Mouse (Mus musculus) gastrocnemius, postnatal 25 days (tissue): Measurements from ENCODE around the gene Nfic. TPM values are rescaled to one million over a fixed set of nuclear protein-coding genes. Genes with fewer than 3 reads are reported as not detected.

ENCODE experiments used
- DNase-seq: peaks from one replicate; pipeline ENCODE4 v3.0.0; 2022
- microRNA-seq, 2 experiments: library from miRNA; unstranded; fragments of <30 nt; microRNA quantifications; one replicate each; pipeline ENCODE4 v1.2.0; 2021; ENCODE audit warnings: borderline replicate concordance in 2 of 2
- total RNA-seq, 2 experiments: library from RNA; stranded (reverse); gene quantifications; 1 replicate in 1 of 2; 2 replicates in 1 of 2; pipeline ENCODE4 v1.2.3; 2021

Nfic gene
- total RNA-seq, 2 experiments from 2014 or later, result 215 to 268 TPM

DNA sequence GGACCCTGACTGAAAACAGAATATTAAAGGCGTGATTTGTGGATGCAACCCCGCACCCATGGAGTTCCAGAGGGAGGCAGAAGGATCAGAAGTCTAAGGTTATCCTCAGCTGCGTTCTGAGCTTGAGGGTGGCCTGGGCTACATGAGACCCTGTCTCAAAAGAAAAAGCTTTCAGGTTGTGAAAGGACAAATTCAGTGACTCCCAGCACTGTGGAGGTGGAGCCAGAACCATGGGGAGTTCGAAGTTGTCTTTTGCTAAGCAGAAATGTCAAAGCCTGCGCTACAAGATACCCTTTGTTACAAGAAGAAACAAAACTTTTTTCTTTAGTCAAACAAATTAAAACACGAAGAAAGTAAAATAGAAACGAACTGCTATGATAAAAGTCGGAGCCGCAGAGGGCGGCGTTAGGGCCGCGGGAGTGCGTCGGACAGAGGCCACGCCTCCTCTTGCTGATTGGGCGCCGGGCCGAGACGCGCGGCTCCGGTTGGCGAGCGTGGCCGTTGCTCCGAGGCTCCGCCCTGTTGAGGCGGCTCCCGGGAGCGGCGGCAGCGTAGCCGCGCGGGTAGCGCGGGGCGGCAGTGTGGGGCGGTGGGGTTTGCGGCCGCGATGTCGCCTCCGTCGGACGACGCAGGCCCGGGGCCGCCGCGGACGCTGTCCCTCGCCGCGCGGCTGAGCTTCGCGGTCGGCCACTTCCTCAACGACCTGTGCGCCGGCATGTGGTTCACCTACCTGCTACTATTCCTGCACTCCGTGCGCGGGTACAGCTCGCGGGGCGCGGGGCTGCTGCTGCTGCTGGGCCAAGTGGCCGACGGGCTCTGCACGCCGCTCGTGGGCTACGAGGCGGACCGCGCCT is 98.2 kb downstream of the Nfic start, which contains the start of gene Mfsd12:
Gene Mfsd12, plus strand, starts transcription at position 501 of the 854 bp plus-strand sequence.
- DNase-seq, result peak; percentile 90

- no peak for DNase-seq
These were observed 99.0 kb downstream of the Nfic start for GRCm38 (mm10) chr10:81356352-81356990.

GRCm38 (mm10) chr10:81355533-81355932 is 99.9 kb downstream of the Nfic start:
- no peak for DNase-seq

DNA sequence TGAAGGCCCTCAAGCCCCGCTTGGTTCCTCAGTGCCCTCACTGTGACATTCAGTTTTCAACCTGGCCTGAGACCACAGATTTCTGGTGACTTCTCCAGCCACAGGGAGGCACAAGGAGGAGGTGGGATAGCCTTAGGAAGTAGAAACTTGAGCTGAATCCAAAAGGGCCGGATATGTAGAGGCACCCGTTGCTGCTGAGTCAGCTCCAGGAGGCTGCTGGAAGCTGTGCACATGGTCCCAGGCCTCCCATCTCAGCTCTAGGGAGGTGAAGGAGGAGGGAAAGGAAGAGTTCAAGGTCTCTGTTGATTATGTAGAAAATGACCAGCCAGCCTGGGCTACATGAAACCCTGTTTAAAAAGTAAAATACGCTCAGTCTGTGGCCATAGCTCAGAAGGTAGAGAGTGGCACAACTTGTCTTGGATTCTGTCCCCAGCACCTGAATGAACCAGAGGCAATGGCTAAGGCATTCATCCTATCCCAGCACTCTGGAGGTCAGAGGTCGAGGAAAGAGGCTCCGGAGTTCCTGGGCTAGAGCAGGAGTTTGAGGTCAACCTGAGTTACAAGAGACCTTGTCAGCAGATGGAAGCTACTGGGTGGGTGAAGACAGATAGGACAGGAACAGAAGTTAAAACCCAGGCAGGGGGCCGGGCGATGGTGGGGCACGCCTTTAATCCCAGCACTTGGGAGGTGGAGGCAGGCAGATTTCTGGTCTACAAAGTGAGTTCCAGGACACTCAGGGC is 100.5 kb downstream of the Nfic start:
- no peak for DNase-seq

DNA sequence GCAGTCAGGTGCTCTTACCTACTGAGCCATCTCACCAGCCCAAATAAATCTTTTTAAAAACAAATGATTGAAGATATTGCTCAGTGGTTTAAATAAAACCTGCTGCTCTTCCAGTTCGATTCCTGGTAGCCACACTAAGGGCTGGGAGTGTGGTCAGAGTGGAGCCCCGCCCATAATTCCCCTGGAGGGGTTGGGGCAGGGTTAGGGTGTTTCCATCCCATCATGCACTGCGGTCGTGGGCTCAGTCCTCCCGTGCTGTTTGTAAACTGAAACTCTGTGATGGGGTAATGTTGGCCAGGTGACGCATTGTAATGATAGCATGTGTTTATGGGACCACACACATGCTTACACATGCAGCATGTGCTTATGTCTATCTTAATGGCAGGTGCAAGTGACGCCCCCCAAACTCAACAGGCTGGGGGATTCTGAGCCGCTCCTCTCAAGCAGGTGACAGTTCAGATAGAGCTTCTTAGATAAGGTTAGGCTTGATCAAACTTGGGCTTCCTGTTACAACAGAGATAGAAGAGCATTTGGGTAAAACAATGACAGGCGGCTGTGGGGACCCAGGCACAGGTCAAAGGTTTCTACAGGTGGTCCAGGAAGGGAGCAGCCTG is 103.7 kb downstream of the Nfic start:
- no peak for DNase-seq

GRCm38 (mm10) chr10:81350351-81351063 is 104.9 kb downstream of the Nfic start, which contains the start of gene Hmg20b:
Gene Hmg20b (minus strand): TSS chr10:81350480.
- peak; percentile 99 for DNase-seq

GRCm38 (mm10) chr10:81349961-81350350 is 105.5 kb downstream of the Nfic start:
- DNase-seq, result no peak

- DNase-seq, result no peak
These were observed 106.3 kb downstream of the Nfic start for GRCm38 (mm10) chr10:81349146-81349545.

DNA sequence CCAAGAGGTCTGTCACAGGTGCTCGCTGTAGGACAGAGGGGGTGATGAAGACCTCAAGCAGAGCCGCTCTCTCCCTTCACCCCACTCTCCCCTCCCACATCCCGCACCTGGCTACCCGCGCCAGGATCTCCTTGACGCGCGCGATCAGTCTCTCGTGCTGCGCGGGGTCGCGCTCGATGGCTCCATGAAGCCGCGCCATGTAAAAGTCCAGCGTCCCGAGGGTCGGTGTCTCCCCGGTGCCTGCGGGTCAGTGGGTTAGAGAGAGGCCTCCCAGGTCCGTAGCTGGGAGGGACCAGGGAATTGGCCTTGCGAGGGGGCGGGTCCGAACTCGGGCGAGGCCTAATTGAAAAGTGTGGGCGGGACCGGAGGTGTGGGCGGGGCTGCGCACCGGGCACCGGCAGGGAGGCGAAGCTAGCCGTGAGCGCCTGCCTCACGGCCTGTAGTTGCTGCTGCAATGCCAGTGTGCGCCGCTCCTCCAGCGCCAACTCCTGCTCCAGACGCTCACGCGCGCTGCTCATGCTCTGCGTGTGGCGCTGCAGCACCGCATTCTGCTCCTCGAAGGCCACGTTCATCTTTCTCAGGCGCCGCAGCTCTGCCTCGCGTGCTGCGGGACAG is 108.9 kb downstream of the Nfic start:
- DNase-seq, result no peak

Small RNA genes within 50 kb of the gene (microRNA-seq; reads per million reads assigned to microRNA genes)
- gene Gm25595, result 0 reads per million in 2 experiments
- 0.53 to 2.9 reads per million in 2 experiments for gene Mir1191b
- 0 to 0.79 reads per million in 2 experiments for gene Mir6913

Other genes starting within 250 kb of the Nfic start
- not detected for gene Atcay, start 224.8 kb downstream of the Nfic start, total RNA-seq
- 1 to 10 TPM; 1.9 to 3.0 TPM for gene Zfr2, start 222.5 kb downstream of the Nfic start, total RNA-seq
- under 1 TPM; 0.13 to 0.23 TPM for gene Matk, start 202.7 kb downstream of the Nfic start, total RNA-seq
- gene Mrpl54, start 188.7 kb downstream of the Nfic start, total RNA-seq, result 10 to 100 TPM; 87.0 to 90.0 TPM
- gene Apba3, start 188.7 kb downstream of the Nfic start, total RNA-seq, result 100 to 1,000 TPM; 102 to 106 TPM
- gene Tjp3, start 164.1 kb downstream of the Nfic start, total RNA-seq, result not detected
- gene Pip5k1c, start 162.7 kb downstream of the Nfic start, total RNA-seq, result 10 to 100 TPM; 20.3 to 20.6 TPM
- gene Cactin, start 134.5 kb downstream of the Nfic start, total RNA-seq, result 1 to 10 TPM; 7.9 to 8.3 TPM
- under 1 TPM; 0.83 to 1.00 TPM for gene Tbxa2r, start 126.9 kb downstream of the Nfic start, total RNA-seq
- gene Gipc3, start 112.4 kb downstream of the Nfic start, total RNA-seq, result 1 to 10 TPM; 1.0 to 1.3 TPM
- gene Hmg20b, start 105.2 kb downstream of the Nfic start, total RNA-seq, result 10 to 100 TPM; 22.9 to 29.6 TPM
- 1 to 10 TPM; 2.3 to 2.9 TPM for gene Mfsd12, start 98.1 kb downstream of the Nfic start, total RNA-seq
- gene 4930404N11Rik, start 89.8 kb downstream of the Nfic start, total RNA-seq, result under 1 TPM; 0.48 to 0.49 TPM
- gene Fzr1, start 77.1 kb downstream of the Nfic start, total RNA-seq, result 10 to 100 TPM; 13.5 to 14.0 TPM
- 10 to 100 TPM; 41.1 to 41.2 TPM for gene Dohh, start 71.2 kb downstream of the Nfic start, total RNA-seq
- 1 to 10 TPM in 1 of 2 experiments, under 1 TPM in 1; 0.78 to 1.0 TPM for gene Gm48551, start 71.2 kb downstream of the Nfic start, total RNA-seq
- gene Gm48552, start 66.6 kb downstream of the Nfic start, total RNA-seq, result under 1 TPM in 1 of 2 experiments, not detected in 1; 0.59 TPM
- gene Smim24, start 62.6 kb downstream of the Nfic start, total RNA-seq, result under 1 TPM in 1 of 2 experiments, not detected in 1; 0.67 TPM
- gene Celf5, start 27.1 kb upstream of the Nfic start, total RNA-seq, result under 1 TPM in 1 of 2 experiments, not detected in 1; 0.24 TPM
- 10 to 100 TPM; 34.2 to 47.8 TPM for gene Ncln, start 40.8 kb upstream of the Nfic start, total RNA-seq
- gene S1pr4, start 44.5 kb upstream of the Nfic start, total RNA-seq, result under 1 TPM; 0.99 to 1.00 TPM
- gene Gna15, start 68.6 kb upstream of the Nfic start, total RNA-seq, result under 1 TPM; 0.36 to 0.62 TPM
- 10 to 100 TPM; 24.8 to 25.9 TPM for gene Gna11, start 89.6 kb upstream of the Nfic start, total RNA-seq
- gene Aes, start 103.9 kb upstream of the Nfic start, total RNA-seq, result 100 to 1,000 TPM; 845 to 891 TPM
- gene Tle2, start 118.9 kb upstream of the Nfic start, total RNA-seq, result 1 to 10 TPM; 5.3 to 6.2 TPM
- 1 to 10 TPM; 3.9 to 6.8 TPM for gene Tle6, start 145.4 kb upstream of the Nfic start, total RNA-seq
- 1 to 10 TPM; 1.8 to 2.5 TPM for gene BC025920, start 150.6 kb upstream of the Nfic start, total RNA-seq
- gene Sirt6, start 172.2 kb upstream of the Nfic start, total RNA-seq, result 1 to 10 TPM; 3.8 to 5.2 TPM
- 1 to 10 TPM; 5.9 to 9.5 TPM for gene Ankrd24, start 172.9 kb upstream of the Nfic start, total RNA-seq
- 1 to 10 TPM in 1 of 2 experiments, under 1 TPM in 1; 0.87 to 1.3 TPM for gene Gm10778, start 193.4 kb upstream of the Nfic start, total RNA-seq
- gene Zfp433, start 249.2 kb upstream of the Nfic start, total RNA-seq, result 1 to 10 TPM; 4.8 to 5.2 TPM